Mouse (Mus musculus): ENCODE measurements around the gene Igsf3. TPM values are rescaled to one million over a fixed set of nuclear protein-coding genes. Genes with fewer than 3 reads are reported as not detected.

Igsf3 gene
- polyA plus RNA-seq, 2 experiments, result 20.4 to 38.4 TPM

- no peak overlapping the region for H3K4me3 ChIP-seq (replicated peaks; ENCODE audit: low read length)
- no peak overlapping the region for H3K27ac ChIP-seq (replicated peaks; ENCODE audit: low read depth, low read length)
- no peak for TF ChIP-seq POLR2A (IDR thresholded peaks at IDR 0.05; ENCODE audit: borderline replicate concordance, extremely low read depth, insufficient read depth, insufficient read length)
- H3K4me2 ChIP-seq (replicated peaks; ENCODE audit: low read depth, low read length, severe bottlenecking), result no peak overlapping the region
- WGBS, result 63% methylated on average over 10 of the region's 10 CpGs
- H3K36me3 ChIP-seq (ENCODE audit: control insufficient read depth, insufficient read depth, low read length), result no peaks in the 10 kb centered on the region
- DNase-seq (ENCODE audit: low spot score) (peak; percentile 67), ATAC-seq (ENCODE audit: low FRiP score, low read depth) (no peak)
- no peak overlapping the region for H3K9ac ChIP-seq (ENCODE audit: low read depth, low read length, severe bottlenecking)
- H3K4me1 ChIP-seq (ENCODE audit: control insufficient read depth, insufficient read depth, low read length), result peaks cover 77% of the 10 kb centered on the region
- no peaks in the 10 kb centered on the region for H3K9me3 ChIP-seq (ENCODE audit: control insufficient read depth, low read length)
- H3K27me3 ChIP-seq (ENCODE audit: control insufficient read depth, insufficient read depth, low read length), result no peaks in the 10 kb centered on the region
Observed at GRCm38 (mm10) chr3:101405495-101405894, 28.6 kb downstream of the Igsf3 start.

- Histone ChIP-seq H3K27me3 (ENCODE audit: control insufficient read depth, insufficient read depth, low read length) (no peaks in the 10 kb centered on the region), H3K9me3 (ENCODE audit: control insufficient read depth, low read length) (no peaks in the 10 kb centered on the region), H3K4me3 (replicated peaks; ENCODE audit: low read length) (no peak overlapping the region), H3K27ac (replicated peaks; ENCODE audit: low read depth, low read length) (no peak overlapping the region), H3K4me1 (ENCODE audit: control insufficient read depth, insufficient read depth, low read length) (peaks cover 78% of the 10 kb centered on the region), H3K9ac (ENCODE audit: low read depth, low read length, severe bottlenecking) (no peak overlapping the region), H3K4me2 (replicated peaks; ENCODE audit: low read depth, low read length, severe bottlenecking) (no peak overlapping the region), H3K36me3 (ENCODE audit: control insufficient read depth, insufficient read depth, low read length) (no peaks in the 10 kb centered on the region)
- DNase-seq (ENCODE audit: low spot score), result no peak
- 57% methylated on average over 3 of the region's 3 CpGs for WGBS
- no peak for ATAC-seq (ENCODE audit: low FRiP score, low read depth)
- TF ChIP-seq POLR2A (IDR thresholded peaks at IDR 0.05; ENCODE audit: borderline replicate concordance, extremely low read depth, insufficient read depth, insufficient read length), result no peak
Observed at GRCm38 (mm10) chr3:101406097-101406496, 29.2 kb downstream of the Igsf3 start.

- WGBS, result 58% methylated on average over 8 of the region's 8 CpGs
- Histone ChIP-seq H3K4me1 (ENCODE audit: control insufficient read depth, insufficient read depth, low read length) (peaks cover 71% of the 10 kb centered on the region), H3K36me3 (ENCODE audit: control insufficient read depth, insufficient read depth, low read length) (no peaks in the 10 kb centered on the region), H3K27ac (replicated peaks; ENCODE audit: low read depth, low read length) (peak overlapping the region; percentile 14; the same call in 1 of the 2 replicates), H3K9ac (ENCODE audit: low read depth, low read length, severe bottlenecking) (no peak overlapping the region), H3K27me3 (ENCODE audit: control insufficient read depth, insufficient read depth, low read length) (no peaks in the 10 kb centered on the region), H3K9me3 (ENCODE audit: control insufficient read depth, low read length) (no peaks in the 10 kb centered on the region), H3K4me2 (replicated peaks; ENCODE audit: low read depth, low read length, severe bottlenecking) (no peak overlapping the region), H3K4me3 (replicated peaks; ENCODE audit: low read length) (no peak overlapping the region)
- no peak for DNase-seq (ENCODE audit: low spot score)
- TF ChIP-seq POLR2A (IDR thresholded peaks at IDR 0.05; ENCODE audit: borderline replicate concordance, extremely low read depth, insufficient read depth, insufficient read length), result no peak
- no peak for ATAC-seq (ENCODE audit: low FRiP score, low read depth)
Observed at GRCm38 (mm10) chr3:101407568-101407967, 30.7 kb downstream of the Igsf3 start.

GRCm38 (mm10) chr3:101408953-101409750, 32.3 kb downstream of the Igsf3 start:
- WGBS, result 19% methylated on average over 20 of the region's 20 CpGs
- no peaks in the 10 kb centered on the region for H3K9me3 ChIP-seq (ENCODE audit: control insufficient read depth, low read length)
- no peaks in the 10 kb centered on the region for H3K27me3 ChIP-seq (ENCODE audit: control insufficient read depth, insufficient read depth, low read length)
- H3K9ac ChIP-seq (ENCODE audit: low read depth, low read length, severe bottlenecking), result peak overlapping the region; percentile 26; the same call in 1 of the 2 replicates
- H3K4me1 ChIP-seq (ENCODE audit: control insufficient read depth, insufficient read depth, low read length), result peaks cover 70% of the 10 kb centered on the region
- peak overlapping the region; percentile 82 for H3K27ac ChIP-seq (replicated peaks; ENCODE audit: low read depth, low read length)
- ATAC-seq (ENCODE audit: low FRiP score, low read depth) (peak; percentile 20; the same call in 1 of the 2 replicates), DNase-seq (ENCODE audit: low spot score) (peak; percentile 39)
- peak overlapping the region; percentile 35 for H3K4me2 ChIP-seq (replicated peaks; ENCODE audit: low read depth, low read length, severe bottlenecking)
- no peaks in the 10 kb centered on the region for H3K36me3 ChIP-seq (ENCODE audit: control insufficient read depth, insufficient read depth, low read length)
- no peak for TF ChIP-seq POLR2A (IDR thresholded peaks at IDR 0.05; ENCODE audit: borderline replicate concordance, extremely low read depth, insufficient read depth, insufficient read length)
- no peak overlapping the region for H3K4me3 ChIP-seq (replicated peaks; ENCODE audit: low read length)

- no peak for TF ChIP-seq POLR2A (IDR thresholded peaks at IDR 0.05; ENCODE audit: borderline replicate concordance, extremely low read depth, insufficient read depth, insufficient read length)
- ATAC-seq (ENCODE audit: low FRiP score, low read depth) (no peak), DNase-seq (ENCODE audit: low spot score) (no peak)
- Histone ChIP-seq H3K36me3 (ENCODE audit: control insufficient read depth, insufficient read depth, low read length) (no peaks in the 10 kb centered on the region), H3K27ac (replicated peaks; ENCODE audit: low read depth, low read length) (no peak overlapping the region), H3K9ac (ENCODE audit: low read depth, low read length, severe bottlenecking) (no peak overlapping the region), H3K27me3 (ENCODE audit: control insufficient read depth, insufficient read depth, low read length) (no peaks in the 10 kb centered on the region), H3K9me3 (ENCODE audit: control insufficient read depth, low read length) (no peaks in the 10 kb centered on the region), H3K4me2 (replicated peaks; ENCODE audit: low read depth, low read length, severe bottlenecking) (no peak overlapping the region), H3K4me1 (ENCODE audit: control insufficient read depth, insufficient read depth, low read length) (peaks cover 59% of the 10 kb centered on the region), H3K4me3 (replicated peaks; ENCODE audit: low read length) (no peak overlapping the region)
- WGBS, result 42% methylated on average over 2 of the region's 2 CpGs
Observed at GRCm38 (mm10) chr3:101410202-101410601, 33.3 kb downstream of the Igsf3 start.
